Mouse (Mus musculus) hindbrain, postnatal 0 days (tissue): ENCODE measurements around the gene Rcvrn. TPM values are rescaled to one million over a fixed set of nuclear protein-coding genes. Genes with fewer than 3 reads are reported as not detected.

ENCODE experiments used
- ATAC-seq: fragments of 200-750 bp; cut with Nextera tagmentation; 2 replicates; pipeline ENCODE4 v1.8.0; 2017; ENCODE audit warnings: mild to moderate bottlenecking, moderate TSS enrichment, moderate library complexity
- DNase-seq: peaks from one replicate; pipeline ENCODE4 v3.0.0-alpha.2; 2015; ENCODE audit warnings: low spot score
- H3K27ac ChIP-seq: fragments of 300-500 bp; sonication (generic); 2 replicates; pipeline ENCODE4 v1.5.1; 2014; ENCODE audit warnings: mild to moderate bottlenecking
- H3K27me3 ChIP-seq: fragments of 300-500 bp; sonication (generic); 2 replicates; pipeline ENCODE4 v1.6.1; 2014; ENCODE audit warnings: low read length, mixed read lengths; ENCODE audit not compliant: insufficient read depth
- H3K36me3 ChIP-seq: fragments of 300-500 bp; sonication (generic); 2 replicates; pipeline ENCODE4 v1.6.1; 2014; ENCODE audit warnings: low read length, mixed read lengths; ENCODE audit not compliant: insufficient read depth
- H3K4me1 ChIP-seq: fragments of 300-500 bp; sonication (generic); 2 replicates; pipeline ENCODE4 v1.6.1; 2014; ENCODE audit warnings: antibody characterized with exemption, low read length, mixed read lengths; ENCODE audit not compliant: insufficient read depth
- H3K4me2 ChIP-seq: fragments of 300-500 bp; sonication (generic); 2 replicates; pipeline ENCODE4 v1.6.1; 2014; ENCODE audit warnings: low read depth, mild to moderate bottlenecking, low read length, moderate library complexity, mixed read lengths
- H3K4me3 ChIP-seq: fragments of 300-500 bp; sonication (generic); 2 replicates; pipeline ENCODE4 v1.5.1; 2014; ENCODE audit warnings: low read length
- H3K9ac ChIP-seq: fragments of 300-500 bp; sonication (generic); replicated peaks from 2 replicates; pipeline ENCODE4 v1.6.1; 2014; ENCODE audit warnings: mild to moderate bottlenecking, low read length, moderate library complexity, mixed read lengths
- H3K9me3 ChIP-seq: fragments of 300-500 bp; sonication (generic); 2 replicates; pipeline ENCODE4 v1.6.1; 2016; ENCODE audit warnings: low read length, mixed read lengths
- CTCF ChIP-seq: IDR thresholded peaks from 2 replicates; pipeline ENCODE4 v1.5.1; 2016; ENCODE audit warnings: antibody characterized with exemption, control low read depth, low read depth
- WGBS: fragments of 180-500 bp; shearing (Covaris S2); extraction: QIAGEN DNeasy Blood & Tissue Kit; methylation state at CpG from one replicate; pipeline ENCODE4 v1.1.7; 2014; 5-methylcytosine and 5-hydroxymethylcytosine counted together
- polyA plus RNA-seq: library from polyadenylated mRNA; unstranded; fragments of >200 nt; fragmentation: Nextera tagmentation; extraction: Ambion mirVana; gene quantifications from 2 replicates; pipeline ENCODE4 v1.2.1, GENCODE M21; 2015
- total RNA-seq: library from RNA; depleted of rRNA; stranded (reverse); fragments of >200 nt; gene quantifications from 2 replicates; pipeline ENCODE4 v1.2.3, GENCODE M21; 2014

Gene Rcvrn
- total and polyA plus RNA-seq, 2 experiments from 2014 or later, result not detected

DNA sequence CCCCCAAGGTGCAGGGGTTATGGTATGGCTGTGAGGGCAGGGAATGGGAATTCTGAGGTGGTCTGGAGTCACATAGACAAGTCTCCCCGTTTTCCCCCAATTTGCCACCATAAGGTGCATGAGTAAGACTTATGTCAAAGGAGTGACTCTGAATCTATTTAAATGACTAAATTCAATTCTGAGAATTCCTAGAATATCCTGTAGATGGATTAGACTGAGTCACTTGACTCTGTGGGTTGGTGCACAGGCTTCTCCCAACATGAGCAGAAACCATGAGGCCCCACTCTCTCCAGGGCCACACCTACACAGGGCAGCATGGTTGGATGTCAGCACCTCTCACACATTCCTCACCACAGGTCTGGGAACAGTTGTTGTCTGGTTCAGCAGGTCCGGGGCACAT, 15.2 kb upstream of the Rcvrn start:
- Histone ChIP-seq H3K9ac (no peak overlapping the region), H3K4me2 (no peak overlapping the region), H3K4me3 (no peak overlapping the region), H3K36me3 (no peaks in the 10 kb centered on the region), H3K4me1 (no peaks in the 10 kb centered on the region), H3K9me3 (no peaks in the 10 kb centered on the region), H3K27ac (no peak overlapping the region), H3K27me3 (no peaks in the 10 kb centered on the region)
- no peak for TF ChIP-seq CTCF
- 89% methylated on average over 2 of the region's 2 CpGs for WGBS
- DNase-seq (no peak), ATAC-seq (no peak)

GRCm38 (mm10) chr11:67681871-67682270, 13.3 kb upstream of the Rcvrn start:
- Histone ChIP-seq H3K4me2 (no peak overlapping the region), H3K4me3 (no peak overlapping the region), H3K27me3 (no peaks in the 10 kb centered on the region), H3K9me3 (no peaks in the 10 kb centered on the region), H3K27ac (no peak overlapping the region), H3K4me1 (no peaks in the 10 kb centered on the region), H3K36me3 (no peaks in the 10 kb centered on the region), H3K9ac (no peak overlapping the region)
- whole genome bisulfite sequencing, result 74% methylated on average over 3 of the region's 3 CpGs
- ATAC-seq (no peak), DNase-seq (no peak)
- no peak for TF ChIP-seq CTCF

- peak; percentile 48 for DNase-seq
- H3K9ac ChIP-seq, result no peak overlapping the region
- no peaks in the 10 kb centered on the region for H3K27me3 ChIP-seq
- ATAC-seq, result no peak
- TF ChIP-seq CTCF, result no peak
- no peaks in the 10 kb centered on the region for H3K36me3 ChIP-seq
- H3K4me1 ChIP-seq, result no peaks in the 10 kb centered on the region
- H3K9me3 ChIP-seq, result no peaks in the 10 kb centered on the region
- no peak overlapping the region for H3K4me2 ChIP-seq
- WGBS, result 49% methylated on average over 2 of the region's 2 CpGs
- no peak overlapping the region for H3K4me3 ChIP-seq
- no peak overlapping the region for H3K27ac ChIP-seq
Observed at GRCm38 (mm10) chr11:67686109-67686508, 9.0 kb upstream of the Rcvrn start.

- TF ChIP-seq CTCF, result no peak
- ATAC-seq (no peak), DNase-seq (peak; percentile 29)
- H3K9ac ChIP-seq, result no peak overlapping the region
- no peaks in the 10 kb centered on the region for H3K27me3 ChIP-seq
- no peaks in the 10 kb centered on the region for H3K4me1 ChIP-seq
- H3K36me3 ChIP-seq, result no peaks in the 10 kb centered on the region
- no peak overlapping the region for H3K4me3 ChIP-seq
- H3K4me2 ChIP-seq, result no peak overlapping the region
- WGBS, result 71% methylated on average over 4 of the region's 4 CpGs
- no peak overlapping the region for H3K27ac ChIP-seq
- H3K9me3 ChIP-seq, result no peaks in the 10 kb centered on the region
Observed at GRCm38 (mm10) chr11:67712976-67713375, 17.9 kb downstream of the Rcvrn start.

DNA sequence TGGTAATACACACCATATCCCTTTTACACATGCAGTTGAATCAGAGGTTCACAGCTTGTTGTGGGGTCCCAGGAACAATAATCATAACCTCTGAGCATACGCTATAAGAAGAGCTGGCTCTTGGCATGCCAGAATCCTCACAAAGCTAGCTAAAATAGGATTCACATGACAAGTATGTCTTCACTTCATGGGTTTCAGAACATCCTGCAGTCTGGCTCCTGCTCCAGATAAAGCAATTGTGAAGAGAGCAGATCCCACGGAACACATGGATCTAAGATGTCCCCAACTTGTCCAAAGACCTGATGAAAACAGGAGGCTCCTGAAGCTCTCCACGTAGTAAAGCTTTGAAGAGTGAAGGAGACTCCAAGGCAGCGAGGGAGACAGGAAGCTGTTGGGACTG, 20.3 kb downstream of the Rcvrn start:
- no peaks in the 10 kb centered on the region for H3K36me3 ChIP-seq
- no peak overlapping the region for H3K4me3 ChIP-seq
- DNase-seq (no peak), ATAC-seq (no peak)
- H3K9me3 ChIP-seq, result no peaks in the 10 kb centered on the region
- no peak overlapping the region for H3K9ac ChIP-seq
- TF ChIP-seq CTCF, result no peak
- no peak overlapping the region for H3K4me2 ChIP-seq
- no peaks in the 10 kb centered on the region for H3K27me3 ChIP-seq
- 94% methylated on average over 4 of the region's 4 CpGs for WGBS
- H3K27ac ChIP-seq, result no peak overlapping the region
- no peaks in the 10 kb centered on the region for H3K4me1 ChIP-seq

GRCm38 (mm10) chr11:67721485-67721884, 26.4 kb downstream of the Rcvrn start:
- DNase-seq (no peak), ATAC-seq (no peak)
- Histone ChIP-seq H3K36me3 (no peaks in the 10 kb centered on the region), H3K27me3 (no peaks in the 10 kb centered on the region), H3K4me3 (no peak overlapping the region), H3K27ac (no peak overlapping the region), H3K9me3 (no peaks in the 10 kb centered on the region), H3K9ac (no peak overlapping the region), H3K4me1 (no peaks in the 10 kb centered on the region), H3K4me2 (no peak overlapping the region)
- WGBS, result 94% methylated on average over 5 of the region's 5 CpGs
- no peak for TF ChIP-seq CTCF

GRCm38 (mm10) chr11:67722399-67723156, 27.5 kb downstream of the Rcvrn start:
- no peak overlapping the region for H3K4me3 ChIP-seq
- H3K4me2 ChIP-seq, result no peak overlapping the region
- DNase-seq, result no peak
- no peak overlapping the region for H3K9ac ChIP-seq
- no peak overlapping the region for H3K27ac ChIP-seq
- H3K36me3 ChIP-seq, result no peaks in the 10 kb centered on the region
- TF ChIP-seq CTCF, result no peak
- H3K9me3 ChIP-seq, result no peaks in the 10 kb centered on the region
- H3K27me3 ChIP-seq, result no peaks in the 10 kb centered on the region
- ATAC-seq, result no peak
- no peaks in the 10 kb centered on the region for H3K4me1 ChIP-seq
- WGBS, result 58% methylated on average over 7 of the region's 7 CpGs
